Mouse (Mus musculus) G1E (cell line): Measurements from ENCODE around the gene Ankrd52.

Experiments used
- CTCF ChIP-seq: IDR thresholded peaks from 2 replicates; pipeline ENCODE4 v1.5.1; 2012; ENCODE audit warnings: low read depth, low read length, inconsistent platforms, mixed read lengths
- GATA1 ChIP-seq: IDR thresholded peaks from 2 replicates; pipeline ENCODE4 v1.6.1; 2012; ENCODE audit warnings: borderline replicate concordance, low read length, inconsistent platforms, mixed read lengths
- GATA2 ChIP-seq: IDR thresholded peaks from 2 replicates; pipeline ENCODE4 v1.6.1; 2012; ENCODE audit warnings: low read depth, low read length, inconsistent platforms, borderline replicate concordance
- POLR2AphosphoS5 ChIP-seq: IDR thresholded peaks from 2 replicates; pipeline ENCODE4 v1.6.1; 2012; ENCODE audit warnings: low read depth, low read length, inconsistent platforms; ENCODE audit not compliant: insufficient replicate concordance
- TAL1 ChIP-seq: conservative IDR thresholded peaks from 2 replicates; pipeline ENCODE4 v1.6.1; 2012; ENCODE audit warnings: low read depth, low read length, inconsistent platforms, mixed read lengths

GRCm38 (mm10) chr10:128457676-128458075 is 80.8 kb downstream of the Ankrd52 start:
- TF ChIP-seq CTCF (no peak), GATA1 (no peak), TAL1 (no peak), POLR2AphosphoS5 (no peak), GATA2 (no peak)
